Mouse (Mus musculus) embryo, embryonic 10.5 days (tissue): ENCODE measurements around the gene Olfr764-ps1.
"Not testable (repeated sequence)": the region's sequence is repeated elsewhere in the genome, so short reads cannot be mapped to it uniquely, and the experiment has no call there.

Source experiments
- DNase-seq: peaks from one replicate; pipeline ENCODE4 v3.0.0-alpha.2; 2015; ENCODE audit warnings: low spot score

Olfr764-ps1 gene

DNA sequence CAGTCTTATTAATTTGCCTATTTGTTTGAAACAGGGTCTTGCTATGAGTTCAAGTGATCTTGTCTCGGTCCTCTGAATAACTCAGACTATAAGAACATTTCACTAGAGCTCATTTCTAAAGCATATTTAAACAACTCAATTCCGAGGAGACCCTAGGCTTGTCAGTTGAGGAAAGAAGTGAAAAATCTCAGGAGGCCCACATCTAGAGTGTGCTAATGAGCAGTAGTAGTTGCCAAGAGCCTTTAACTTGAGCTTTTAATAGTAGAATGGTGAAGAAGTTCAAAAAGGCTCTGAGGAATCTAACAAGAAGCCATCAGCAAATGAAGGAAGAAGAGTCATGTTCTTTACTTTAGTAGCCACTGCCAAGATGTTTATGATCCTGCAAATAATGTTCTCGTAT is at the start of gene Olfr764-ps1:
Gene Olfr764-ps1 (minus strand): TSS at position 101 of the 400 bp plus-strand sequence.
- DNase-seq: no peak

DNA sequence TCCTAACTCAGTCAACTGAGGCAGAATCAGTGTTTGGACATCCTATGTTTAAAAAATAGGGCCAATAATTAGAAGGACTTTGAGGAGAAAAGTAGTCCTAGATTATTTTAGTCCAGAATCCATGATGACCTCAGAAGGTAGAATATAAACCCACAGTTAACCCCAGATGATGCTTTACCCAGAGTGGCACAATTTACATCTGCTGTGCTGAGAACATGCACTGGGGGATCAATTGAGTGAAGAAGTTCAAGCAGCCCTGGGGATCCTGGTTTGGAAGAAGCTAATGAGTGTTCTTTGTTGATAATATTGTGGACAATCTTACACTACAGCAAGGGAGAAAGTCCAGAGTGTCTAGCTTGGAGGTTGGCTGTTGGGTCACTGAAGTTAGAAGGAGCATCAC is 43.1 kb upstream of the Olfr764-ps1 start, which contains the start of gene Olfr767:
Gene Olfr767 (minus strand): TSS at position 101 of the 400 bp plus-strand sequence.
- DNase-seq: not testable (repeated sequence)

DNA sequence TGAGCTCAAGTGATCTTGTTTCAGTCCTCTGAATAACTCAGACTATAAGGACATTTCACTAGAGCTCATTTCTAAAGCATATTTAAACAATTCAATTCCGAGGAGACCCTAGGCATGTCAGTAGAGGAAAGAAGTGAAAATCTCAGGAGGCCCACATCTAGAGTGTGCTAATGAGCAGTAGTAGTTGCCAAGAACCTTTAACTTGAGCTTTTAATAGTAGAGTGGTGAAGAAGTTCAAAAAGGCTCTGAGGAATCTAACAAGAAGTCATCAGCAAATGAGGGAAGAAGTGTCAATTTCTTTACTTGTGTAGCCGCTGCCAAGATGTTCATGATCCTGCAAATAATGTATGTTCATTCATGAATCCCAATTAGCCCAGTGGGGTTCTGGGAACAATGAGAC is 29.2 kb upstream of the Olfr764-ps1 start, which contains the start of gene Olfr766-ps1:
Gene Olfr766-ps1 (minus strand): TSS at position 101 of the 400 bp plus-strand sequence.
- DNase-seq: no peak

DNA sequence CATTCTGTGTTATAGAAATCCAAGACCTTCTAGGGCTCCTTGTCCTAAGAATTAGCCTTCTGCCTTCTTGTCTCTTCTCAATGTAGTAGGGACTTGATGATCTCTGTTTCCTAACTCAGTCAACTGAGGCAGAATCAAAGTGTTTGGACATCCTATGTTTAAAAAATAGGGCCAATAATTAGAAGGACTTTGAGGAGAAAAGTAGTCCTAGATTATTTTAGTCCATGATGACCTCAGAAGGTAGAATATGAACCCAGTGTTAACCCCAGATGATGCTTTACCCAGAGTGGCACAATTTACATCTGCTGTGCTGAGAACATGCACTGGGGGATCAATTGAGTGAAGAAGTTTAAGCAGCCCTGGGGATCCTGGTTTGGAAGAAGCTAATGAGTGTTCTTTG is 10.2 kb upstream of the Olfr764-ps1 start, which contains the start of gene Olfr765:
Gene Olfr765 (minus strand): TSS at position 101 of the 400 bp plus-strand sequence.
- not testable (repeated sequence) for DNase-seq

DNA sequence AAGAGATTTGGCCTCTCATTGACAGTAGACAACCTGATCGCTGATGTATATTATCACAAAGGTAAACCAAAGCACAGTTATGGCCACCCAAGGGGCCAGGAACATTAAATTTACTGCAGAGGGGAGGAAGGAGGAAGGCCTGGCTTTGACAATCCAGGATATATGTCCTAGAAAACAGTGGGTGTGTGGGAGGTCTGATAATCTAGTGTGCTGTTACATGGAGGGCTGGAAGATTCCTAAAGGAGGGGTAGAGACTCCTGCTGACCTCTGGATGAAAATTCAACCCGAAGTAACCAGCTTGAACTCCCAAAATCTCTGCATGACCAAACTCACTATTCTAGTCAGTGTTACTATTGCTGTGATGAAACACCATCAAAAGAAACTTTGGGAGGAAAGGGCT is 11.4 kb downstream of the Olfr764-ps1 start:
- DNase-seq: no peak

DNA sequence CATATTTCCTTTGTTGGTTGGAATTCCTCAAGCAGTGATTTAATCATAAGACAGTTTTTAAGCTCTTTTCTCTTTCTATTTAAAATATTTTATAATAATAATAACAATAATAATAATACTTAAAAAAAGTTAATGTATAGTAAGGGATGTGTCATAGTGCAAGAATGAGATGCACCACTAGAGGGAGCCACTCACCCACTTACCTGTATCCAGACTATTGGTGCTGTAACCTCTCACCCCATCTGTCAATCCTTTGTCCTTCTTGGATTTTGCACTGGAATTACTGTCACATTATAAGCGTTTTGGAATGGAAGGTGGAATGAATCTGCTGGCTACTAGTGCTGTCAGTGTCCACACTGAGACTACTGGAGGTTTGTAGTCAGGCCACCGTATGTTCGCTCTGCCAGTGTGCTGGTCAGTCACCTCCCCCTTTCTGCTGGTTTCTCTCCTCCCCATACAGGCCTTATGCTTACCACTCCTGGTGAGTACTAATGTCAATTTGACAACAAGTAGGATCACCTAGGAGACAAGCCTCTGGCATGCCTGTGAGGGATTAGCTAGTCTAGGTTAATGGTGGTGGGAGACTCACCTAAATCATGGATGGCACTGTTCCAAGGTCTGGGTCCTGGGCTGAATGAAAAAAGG is 13.6 kb downstream of the Olfr764-ps1 start:
- peak; percentile 77 for DNase-seq

DNA sequence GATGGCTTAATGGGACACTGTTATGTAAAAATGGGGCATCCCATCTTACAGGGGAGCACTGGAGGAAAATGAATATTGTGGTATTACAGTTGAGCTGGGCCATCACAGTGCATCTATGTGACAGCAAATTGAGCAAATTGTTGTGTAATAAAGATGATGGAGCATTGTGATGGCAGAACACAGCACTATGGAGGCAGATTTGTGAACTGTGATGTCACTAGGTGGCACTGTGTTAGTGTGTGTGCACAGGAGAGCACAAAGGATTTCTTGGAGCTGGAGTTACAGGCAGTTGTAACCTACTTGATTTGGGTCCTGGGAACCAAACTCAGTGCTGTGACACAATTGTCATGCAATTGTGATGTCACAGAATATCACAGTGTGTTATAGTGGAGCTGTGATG is 16.4 kb downstream of the Olfr764-ps1 start:
- DNase-seq: peak; percentile 2

DNA sequence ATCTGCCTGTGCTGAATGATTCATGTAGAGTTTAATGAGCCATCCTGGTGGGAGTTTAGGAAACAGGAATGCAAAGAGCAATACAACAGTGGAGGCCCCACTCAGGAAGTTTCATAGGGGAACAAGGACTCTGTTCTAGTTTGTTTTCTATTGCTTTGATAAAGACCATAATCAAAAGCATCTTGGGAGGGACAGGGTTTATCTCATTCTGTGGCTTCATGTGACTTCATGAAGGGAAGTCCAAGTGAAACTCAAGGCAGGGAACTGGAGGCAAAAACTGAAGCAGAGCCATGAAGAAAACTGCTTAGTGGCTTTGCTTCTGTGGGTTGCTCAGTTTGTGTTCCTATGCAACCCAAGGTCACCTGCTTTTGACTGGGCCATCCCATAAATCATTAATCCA is 25.2 kb downstream of the Olfr764-ps1 start:
- no peak for DNase-seq

DNA sequence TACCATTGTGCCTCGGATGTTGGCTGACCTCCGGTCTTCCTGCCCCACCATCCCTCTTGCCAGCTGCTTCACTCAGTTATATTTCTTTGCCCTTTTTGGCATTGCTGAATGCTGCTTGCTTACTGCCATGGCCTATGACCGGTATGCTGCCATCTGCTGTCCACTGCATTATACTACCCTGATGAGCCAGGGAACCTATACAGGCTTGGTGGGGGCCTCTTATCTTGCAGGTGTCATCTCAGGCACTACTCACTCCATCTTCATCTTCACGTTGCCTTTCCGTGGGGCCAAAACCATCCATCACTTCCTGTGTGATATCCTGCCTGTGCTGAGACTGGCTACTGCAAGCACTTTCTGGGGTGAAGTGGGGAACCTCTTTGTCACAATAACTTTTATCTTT is 28.2 kb downstream of the Olfr764-ps1 start:
- not testable (repeated sequence) for DNase-seq

DNA sequence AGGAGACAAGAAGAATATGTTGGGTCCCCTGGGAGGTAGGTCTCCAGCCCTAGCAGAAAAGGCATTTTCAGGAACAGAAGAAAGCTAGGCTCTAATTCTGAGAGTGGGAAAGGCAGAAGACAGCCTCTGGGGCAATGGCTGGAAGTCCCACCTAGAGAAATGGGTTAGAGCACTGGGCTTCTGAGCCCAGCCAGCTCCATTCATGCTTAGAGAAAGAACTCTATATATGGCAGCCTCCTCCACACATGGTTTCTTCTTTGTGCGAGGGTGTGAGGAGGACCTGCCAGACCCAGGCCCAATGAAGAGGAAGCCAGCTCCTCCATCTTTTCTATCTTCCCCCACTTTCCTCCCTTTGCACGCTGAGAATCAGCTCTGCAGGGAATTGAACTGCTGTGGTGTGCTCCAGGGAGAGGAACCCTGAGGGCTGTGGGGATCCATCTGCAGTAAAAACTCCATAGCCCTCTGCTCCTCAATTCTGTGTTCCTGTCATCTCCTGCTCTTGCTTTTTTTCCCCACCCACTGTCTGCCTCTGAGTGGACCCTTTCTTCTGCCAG is 29.3 kb downstream of the Olfr764-ps1 start, which contains the start of gene Olfr763:
Gene Olfr763 (plus strand): TSS at position 504 of the 554 bp plus-strand sequence.
- DNase-seq: no peak

DNA sequence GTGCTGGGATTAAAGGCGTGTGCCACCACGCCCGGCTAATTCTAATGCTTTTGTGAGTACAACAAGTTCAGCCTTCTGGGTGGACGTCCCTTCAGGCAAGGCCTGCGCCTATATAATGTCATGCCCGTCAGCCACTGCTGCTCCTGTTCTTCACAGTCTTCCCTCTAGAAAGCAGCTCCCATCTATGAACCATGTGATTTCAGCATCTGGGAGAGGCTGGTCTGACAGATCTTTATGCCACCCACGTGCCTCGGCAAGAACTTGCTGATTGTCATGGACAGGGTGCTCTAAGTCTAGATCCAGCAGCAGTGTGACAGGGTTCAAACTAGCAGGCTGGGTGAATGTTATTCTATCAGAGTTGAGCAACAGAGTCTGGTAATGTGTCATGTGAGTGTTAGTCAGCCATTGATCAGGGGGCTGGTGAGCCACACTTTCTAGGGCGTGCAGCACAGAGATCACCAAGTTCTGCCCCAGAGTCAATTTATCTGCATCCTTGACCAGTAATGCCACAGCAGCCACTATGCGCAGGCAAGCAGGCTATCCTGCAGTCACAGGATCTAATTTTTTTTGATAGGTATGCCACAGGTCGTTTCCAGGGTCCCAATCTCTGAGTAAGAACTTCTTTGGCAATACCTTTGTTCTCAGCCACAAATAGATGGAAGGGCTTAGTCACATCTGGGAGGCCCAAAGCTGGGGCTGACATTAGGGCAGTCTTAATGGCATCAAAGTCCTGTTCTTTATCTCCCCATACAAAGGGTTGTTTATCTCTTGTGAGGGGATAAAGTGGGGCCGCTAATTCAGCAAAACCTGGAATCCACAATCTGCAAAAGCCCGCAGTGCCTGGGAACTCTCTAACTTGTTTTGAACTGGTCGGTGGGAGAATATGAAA is 35.4 kb downstream of the Olfr764-ps1 start:
- DNase-seq: no peak

DNA sequence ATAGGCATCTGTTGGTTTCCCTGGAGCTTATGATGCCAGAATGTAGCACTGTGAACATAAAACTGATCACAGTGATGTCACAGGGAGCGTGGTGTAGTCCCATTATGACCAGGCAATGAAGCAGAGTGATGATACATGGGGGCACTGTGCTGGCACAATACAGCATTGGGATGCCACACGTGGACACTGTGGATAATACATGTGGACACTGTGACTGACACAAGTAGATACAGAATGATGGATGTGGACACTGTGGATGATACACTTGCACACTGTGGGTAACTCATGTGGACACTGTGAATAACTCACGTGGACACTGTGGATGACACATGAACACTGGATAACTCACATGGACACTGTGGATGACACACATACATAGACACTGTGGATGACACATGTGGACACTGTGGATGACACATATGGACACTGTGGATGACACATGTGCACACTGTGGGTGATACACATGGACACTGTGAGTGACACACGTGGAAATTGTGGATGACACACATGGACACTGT is 43.1 kb downstream of the Olfr764-ps1 start:
- DNase-seq: no peak

DNA sequence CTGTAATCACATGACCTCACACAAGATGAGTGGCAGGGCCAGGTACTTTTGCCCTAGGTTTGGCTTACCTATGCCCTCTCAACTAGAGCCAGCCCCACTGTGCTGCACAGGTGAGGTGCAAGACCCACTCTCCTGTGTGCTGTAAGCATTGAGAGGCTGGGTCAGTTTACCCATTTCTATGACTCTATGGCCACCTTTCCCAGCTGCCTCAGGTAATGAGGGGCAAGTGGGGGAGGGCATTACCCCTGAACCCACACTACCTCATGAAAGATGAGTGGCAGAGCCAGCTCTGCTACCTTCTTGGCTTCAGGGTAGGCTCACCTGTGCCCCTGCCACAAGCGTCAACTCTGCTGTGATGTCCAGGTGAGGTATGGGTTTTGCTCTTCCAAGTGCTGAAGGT is 43.9 kb downstream of the Olfr764-ps1 start:
- no peak for DNase-seq

DNA sequence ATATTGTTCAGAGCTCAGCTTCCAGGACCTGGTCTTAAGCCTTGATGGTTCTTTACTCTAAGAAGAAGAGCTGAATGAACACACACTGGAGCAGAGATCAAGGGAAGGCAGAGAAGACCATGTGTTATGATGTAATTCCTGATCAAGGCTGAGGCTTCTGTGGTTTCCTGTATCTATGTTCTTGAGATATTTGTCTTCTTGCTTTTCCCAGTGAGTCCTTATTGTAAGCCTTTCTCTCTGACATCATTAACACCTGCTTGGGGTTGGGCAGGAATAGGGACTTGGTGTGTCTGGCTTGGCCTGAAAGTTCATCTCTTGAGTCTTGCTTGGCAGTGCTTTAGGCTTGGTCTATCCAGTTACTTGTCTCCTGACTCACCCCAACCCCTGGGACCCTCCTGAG is 48.7 kb downstream of the Olfr764-ps1 start:
- DNase-seq: no peak

DNA sequence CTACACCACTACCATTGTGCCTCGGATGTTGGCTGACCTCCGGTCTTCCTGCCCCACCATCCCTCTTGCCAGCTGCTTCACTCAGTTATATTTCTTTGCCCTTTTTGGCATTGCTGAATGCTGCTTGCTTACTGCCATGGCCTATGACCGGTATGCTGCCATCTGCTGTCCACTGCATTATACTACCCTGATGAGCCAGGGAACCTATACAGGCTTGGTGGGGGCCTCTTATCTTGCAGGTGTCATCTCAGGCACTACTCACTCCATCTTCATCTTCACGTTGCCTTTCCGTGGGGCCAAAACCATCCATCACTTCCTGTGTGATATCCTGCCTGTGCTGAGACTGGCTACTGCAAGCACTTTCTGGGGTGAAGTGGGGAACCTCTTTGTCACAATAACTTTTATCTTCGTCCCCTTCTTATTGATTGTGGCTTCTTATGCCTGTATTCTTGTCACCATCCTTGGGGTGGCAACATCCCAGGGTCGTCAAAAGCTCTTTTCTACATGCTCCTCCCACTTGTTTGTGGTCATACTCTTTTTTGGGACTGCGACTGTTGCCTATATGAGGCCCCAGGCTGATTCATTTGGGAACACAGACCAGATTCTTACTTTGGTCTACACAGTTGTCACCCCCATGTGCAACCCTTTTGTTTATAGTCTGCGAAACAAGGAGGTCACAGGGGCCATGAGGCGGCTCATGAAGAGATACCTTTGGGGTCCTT is 49.4 kb downstream of the Olfr764-ps1 start:
- not testable (repeated sequence) for DNase-seq

DNA sequence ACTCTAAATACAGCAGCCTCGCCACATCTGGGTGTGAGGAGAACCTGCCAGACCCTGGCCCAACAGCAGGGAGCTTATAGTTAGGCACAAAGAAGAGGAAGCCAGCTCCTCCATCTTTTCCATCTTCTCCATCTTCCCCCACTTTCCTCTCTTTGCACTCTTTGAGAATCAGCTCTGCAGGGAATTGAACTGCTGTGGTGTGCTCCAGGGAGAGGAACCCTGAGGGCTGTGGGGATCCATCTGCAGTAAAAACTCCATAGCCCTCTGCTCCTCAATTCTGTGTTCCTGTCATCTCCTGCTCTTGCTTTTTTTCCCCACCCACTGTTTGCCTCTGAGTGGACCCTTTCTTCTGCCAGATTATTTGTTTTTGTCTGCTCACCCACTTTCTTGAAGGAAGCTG is 50.6 kb downstream of the Olfr764-ps1 start, which contains the start of gene Olfr9:
Gene Olfr9 (plus strand): TSS at position 301 of the 400 bp plus-strand sequence.
- not testable (repeated sequence) for DNase-seq
